Mouse (Mus musculus): ENCODE data around the gene Cacna1f. TPM values are rescaled to one million over a fixed set of nuclear protein-coding genes. Genes with fewer than 3 reads are reported as not detected.

The Cacna1f gene
- total and polyA plus RNA-seq, 3 experiments = 0.21 TPM; not detected in 2

DNA sequence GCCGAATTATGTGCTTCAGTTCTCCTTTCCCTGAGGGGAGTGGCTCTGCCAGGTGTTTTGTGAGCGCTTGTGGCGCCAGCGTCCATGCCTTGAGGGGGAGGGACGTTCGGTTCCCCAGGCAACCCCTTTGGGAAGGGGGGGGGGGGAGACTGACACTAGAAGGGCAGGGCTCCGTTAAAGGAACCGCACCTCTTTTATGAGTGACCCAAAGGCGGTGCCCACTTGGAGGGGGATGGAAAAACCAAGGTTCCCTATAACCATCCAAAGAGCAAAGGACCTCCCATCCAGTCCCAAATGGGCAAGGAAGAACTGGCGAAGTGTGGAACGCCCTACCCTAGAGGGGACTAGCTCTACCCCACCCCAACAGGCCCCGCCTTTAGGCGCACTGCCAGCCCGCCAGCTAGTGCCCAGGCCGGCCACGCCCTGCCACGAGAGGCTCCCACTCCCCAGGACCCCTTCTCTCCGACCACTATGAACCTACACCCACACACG is 63.6 kb downstream of the Cacna1f start (continued):
- TF ChIP-seq ELF1 (IDR thresholded peaks at IDR 0.05; ENCODE audit: low read depth, low read length) (peak; percentile 21; the same call in 1 of the 2 replicates), CTCF (conservative IDR thresholded peaks at IDR 0.05 in 1 of 2, IDR thresholded peaks at IDR 0.05 in 1 of 2; ENCODE audit: low read depth in 2 of 2, low read length in 2 of 2) (no peak), KAT2A (IDR thresholded peaks at IDR 0.05; ENCODE audit: insufficient replicate concordance, low read length) (no peak), IRF4 (IDR thresholded peaks at IDR 0.05; ENCODE audit: low read depth, low read length) (0 out of 2 replicates have a peak, but pooled peaks have one; percentile 2), UBTF (IDR thresholded peaks at IDR 0.05; ENCODE audit: low read depth, low read length) (no peak), ZC3H11A (IDR thresholded peaks at IDR 0.05; ENCODE audit: low read depth, low read length) (no peak), MAFK (IDR thresholded peaks at IDR 0.05; ENCODE audit: insufficient replicate concordance, low read length) (no peak), ZNF384 (IDR thresholded peaks at IDR 0.05; ENCODE audit: low read depth, low read length) (no peak), TBP (conservative IDR thresholded peaks at IDR 0.05; ENCODE audit: low read depth, low read length) (no peak), JUND (conservative IDR thresholded peaks at IDR 0.05; ENCODE audit: low read depth, low read length) (no peak), EP300 (IDR thresholded peaks at IDR 0.05; ENCODE audit: low read length) (no peak; the same call in 1 of the 2 replicates), MAX (IDR thresholded peaks at IDR 0.05; ENCODE audit: low read length) (peak; percentile 49), GABPA (IDR thresholded peaks at IDR 0.05; ENCODE audit: insufficient replicate concordance, low read depth, low read length) (no peak), E2F4 (IDR thresholded peaks at IDR 0.05; ENCODE audit: insufficient replicate concordance, low read depth, low read length) (no peak), ETS1 (conservative IDR thresholded peaks at IDR 0.05; ENCODE audit: low read depth, low read length) (peak; percentile 26; the same call in 1 of the 2 replicates), CHD2 (IDR thresholded peaks at IDR 0.05; ENCODE audit: low read length) (peak; percentile 57)

DNA sequence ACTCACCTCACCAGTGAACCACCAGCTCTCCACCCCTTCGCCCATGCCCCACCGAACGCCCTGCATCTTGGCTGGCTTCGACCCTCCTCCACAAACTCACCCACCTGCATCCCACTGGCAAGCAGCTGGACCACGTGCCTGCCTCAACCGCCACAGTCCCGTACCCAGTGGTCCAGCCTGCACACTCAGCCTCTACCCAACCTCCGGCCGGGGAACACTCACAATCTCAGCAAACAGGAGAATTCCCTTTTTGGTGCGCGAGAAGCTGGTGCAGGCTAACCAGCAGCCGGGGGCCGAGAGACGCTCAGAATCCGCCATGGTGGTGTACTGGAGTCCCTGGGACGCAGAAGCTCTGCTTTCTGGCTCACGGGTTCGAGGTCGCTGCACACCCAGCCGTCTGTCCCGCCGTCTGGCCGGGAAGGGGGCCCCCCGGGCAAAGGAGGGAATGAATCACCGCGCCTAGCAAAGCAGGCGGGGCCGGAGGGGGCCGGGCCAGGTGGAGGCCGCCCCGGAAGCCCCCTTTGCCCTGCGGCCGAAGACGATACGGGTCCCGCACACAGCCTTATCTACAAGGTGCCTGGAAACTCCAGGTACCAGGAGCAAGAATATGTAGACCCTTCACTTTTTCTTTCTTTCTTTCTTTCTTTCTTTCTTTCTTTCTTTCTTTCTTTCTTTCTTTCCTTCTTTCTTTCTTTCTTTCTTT is 64.2 kb downstream of the Cacna1f start, which contains the start of gene Plp2:
TSS of gene Plp2 (minus strand) at position 470 of the 703 bp plus-strand sequence.
- Histone ChIP-seq H3K36me3 (replicated peaks in 1 of 2; ENCODE audit: control insufficient read depth in 1 of 2, insufficient read depth in 1 of 2, low read length in 1 of 2) (peaks cover 23 to 25% of the 10 kb centered on the region in 2 experiments), H3K79me2 (replicated peaks; ENCODE audit: control insufficient read depth, extremely low read depth, insufficient read depth, poor library complexity, severe bottlenecking) (peaks cover 15% of the 10 kb centered on the region), H3K9ac (ENCODE audit: insufficient read depth, low read depth) (peak within 1 kb of the TSS; percentile 89), H3K4me3 (replicated peaks in 1 of 3; ENCODE audit: low read depth in 2 of 3, low read length in 2 of 3, poor library complexity in 1 of 3) (peak within 1 kb of the TSS; percentile 67 to 93 (median 72)), H3K27me3 (replicated peaks) (no peaks in the 10 kb centered on the region), H3K9me3 (replicated peaks; ENCODE audit: low read length) (no peaks in the 10 kb centered on the region), H3K4me1 (ENCODE audit: control insufficient read depth in 1 of 2, insufficient read depth in 2 of 2) (peaks cover 8 to 19% of the 10 kb centered on the region in 2 experiments; a peak in 3 of 4 replicates), H3K27ac (ENCODE audit: insufficient read depth, low read depth) (peak within 1 kb of the TSS; percentile 96), H3K4me2 (ENCODE audit: insufficient read depth, low read depth, poor library complexity, severe bottlenecking) (peak within 1 kb of the TSS; percentile 95)
- in situ Hi-C loops (cut with MboI; ENCODE audit: low pct_ligation_motif_present, low pct_unique_long_range_greater_than_20kb, low sequenced_read_pairs) (no loop called here), dilution Hi-C loops (cut with MboI; ENCODE audit: extremely low pct_ligation_motif_present, extremely low pct_unique_long_range_greater_than_20kb, low sequenced_read_pairs) (no loop called here)
- DNase-seq (ENCODE audit: extremely low read depth) = peak; percentile 68
- peak; percentile 50 for TF ChIP-seq HCFC1 (IDR thresholded peaks at IDR 0.05; ENCODE audit: low read depth, low read length)
- TF ChIP-seq BHLHE40 (IDR thresholded peaks at IDR 0.05; ENCODE audit: low read depth, low read length) = peak; percentile 68
- peak; percentile 65; the same call in 1 of the 2 replicates for TF ChIP-seq MAZ (IDR thresholded peaks at IDR 0.05; ENCODE audit: low read depth, low read length)
- no peak for TF ChIP-seq CTCF (conservative IDR thresholded peaks at IDR 0.05 in 1 of 2, IDR thresholded peaks at IDR 0.05 in 1 of 2; ENCODE audit: low read depth in 2 of 2, low read length in 2 of 2)
- no peak for TF ChIP-seq POLR2AphosphoS2 (IDR thresholded peaks at IDR 0.05; ENCODE audit: low read depth, low read length)
- no peak for TF ChIP-seq MEF2A (IDR thresholded peaks at IDR 0.05; ENCODE audit: borderline replicate concordance, low read depth, low read length)
- no peak for TF ChIP-seq ZKSCAN1 (IDR thresholded peaks at IDR 0.05; ENCODE audit: borderline replicate concordance, low read depth, low read length)
- no peak for TF ChIP-seq PAX5 (IDR thresholded peaks at IDR 0.05; ENCODE audit: low read length)
- no peak for TF ChIP-seq SMC3 (IDR thresholded peaks at IDR 0.05; ENCODE audit: low read depth, low read length)
- TF ChIP-seq TCF12 (IDR thresholded peaks at IDR 0.05; ENCODE audit: low read depth, low read length) = peak; percentile 78
- 0 out of 2 replicates have a peak, but pooled peaks have one; percentile 16 for TF ChIP-seq CHD1 (IDR thresholded peaks at IDR 0.05; ENCODE audit: low read depth, low read length)
- no peak for TF ChIP-seq CHD2 (IDR thresholded peaks at IDR 0.05; ENCODE audit: low read length)
- peak; percentile 84 for TF ChIP-seq IRF4 (IDR thresholded peaks at IDR 0.05; ENCODE audit: low read depth, low read length)
- TF ChIP-seq USF1 (IDR thresholded peaks at IDR 0.05; ENCODE audit: low read depth, low read length) = no peak
- no peak for TF ChIP-seq ZNF384 (IDR thresholded peaks at IDR 0.05; ENCODE audit: low read depth, low read length)
- no peak for TF ChIP-seq RCOR1 (conservative IDR thresholded peaks at IDR 0.05; ENCODE audit: low read depth, low read length)
- TF ChIP-seq KAT2A (IDR thresholded peaks at IDR 0.05; ENCODE audit: insufficient replicate concordance, low read length) = no peak
- peak; percentile 66 for TF ChIP-seq ELF1 (IDR thresholded peaks at IDR 0.05; ENCODE audit: low read depth, low read length)
- no peak for TF ChIP-seq JUN (IDR thresholded peaks at IDR 0.05; ENCODE audit: insufficient read depth, low read depth, low read length)
- TF ChIP-seq ZMIZ1 (IDR thresholded peaks at IDR 0.05; ENCODE audit: low read depth, low read length) = no peak
- TF ChIP-seq MAFK (IDR thresholded peaks at IDR 0.05; ENCODE audit: insufficient replicate concordance, low read length) = no peak
- TF ChIP-seq RAD21 (IDR thresholded peaks at IDR 0.05; ENCODE audit: low read depth, low read length) = no peak
- 0 out of 2 replicates have a peak, but pooled peaks have one; percentile 13 for TF ChIP-seq MXI1 (IDR thresholded peaks at IDR 0.05; ENCODE audit: low read depth, low read length)
- TF ChIP-seq MAX (IDR thresholded peaks at IDR 0.05; ENCODE audit: low read length) = 0 out of 2 replicates have a peak, but pooled peaks have one; percentile 1
- peak; percentile 56 for TF ChIP-seq POLR2A (IDR thresholded peaks at IDR 0.05; ENCODE audit: low read depth, low read length)
- TF ChIP-seq USF2 (conservative IDR thresholded peaks at IDR 0.05; ENCODE audit: low read depth, low read length) = no peak
